Mouse (Mus musculus): Measurements from ENCODE around the gene Fasn. TPM values are rescaled to one million over a fixed set of nuclear protein-coding genes. Genes with fewer than 3 reads are reported as not detected.

Gene Fasn
- polyA plus RNA-seq, 1 experiment = 151 TPM

GRCm38 (mm10) chr11:120828416-120828815, 4.1 kb upstream of the Fasn start:
- Histone ChIP-seq H3K27me3 (ENCODE audit: control insufficient read depth, insufficient read depth, low read length) (no peaks in the 10 kb centered on the region), H3K27ac (ENCODE audit: insufficient read depth, low read length) (no peak overlapping the region), H3K4me3 (ENCODE audit: extremely low read depth, insufficient read depth, insufficient read length) (no peak overlapping the region), H3K36me3 (ENCODE audit: control insufficient read depth, insufficient read depth, low read length) (no peaks in the 10 kb centered on the region), H3K4me1 (ENCODE audit: control insufficient read depth, insufficient read depth, insufficient read length) (peaks cover 8% of the 10 kb centered on the region; the same call in 1 of the 2 replicates)
- no peak for TF ChIP-seq CTCF (IDR thresholded peaks at IDR 0.05; ENCODE audit: extremely low read depth, insufficient read depth, insufficient read length, insufficient replicate concordance)
- TF ChIP-seq POLR2A (IDR thresholded peaks at IDR 0.05; ENCODE audit: low read depth, low read length) = no peak
- 87% methylated on average over 4 of the region's 4 CpGs for WGBS
- DNase-seq (ENCODE audit: low read depth in 1 of 2, low spot score in 2 of 2) = no peak

- Histone ChIP-seq H3K4me3 (ENCODE audit: extremely low read depth, insufficient read depth, insufficient read length) (no peak overlapping the region), H3K36me3 (ENCODE audit: control insufficient read depth, insufficient read depth, low read length) (no peaks in the 10 kb centered on the region), H3K27ac (ENCODE audit: insufficient read depth, low read length) (0 out of 2 replicates have a peak overlapping the region, but pooled peaks have one; percentile 13), H3K4me1 (ENCODE audit: control insufficient read depth, insufficient read depth, insufficient read length) (peaks cover 12% of the 10 kb centered on the region; the same call in 1 of the 2 replicates), H3K27me3 (ENCODE audit: control insufficient read depth, insufficient read depth, low read length) (no peaks in the 10 kb centered on the region)
- 82% methylated on average over 8 of the region's 8 CpGs for WGBS
- no peak for DNase-seq (ENCODE audit: low read depth in 1 of 2, low spot score in 2 of 2)
- no peak for TF ChIP-seq POLR2A (IDR thresholded peaks at IDR 0.05; ENCODE audit: low read depth, low read length)
- no peak for TF ChIP-seq CTCF (IDR thresholded peaks at IDR 0.05; ENCODE audit: extremely low read depth, insufficient read depth, insufficient read length, insufficient replicate concordance)
Measured at GRCm38 (mm10) chr11:120826016-120826953, 1.9 kb upstream of the Fasn start.

GRCm38 (mm10) chr11:120825289-120825863, 1.0 kb upstream of the Fasn start:
- DNase-seq (ENCODE audit: low read depth in 1 of 2, low spot score in 2 of 2) = no peak
- Histone ChIP-seq H3K4me1 (ENCODE audit: control insufficient read depth, insufficient read depth, insufficient read length) (peaks cover 12% of the 10 kb centered on the region; the same call in 1 of the 2 replicates), H3K4me3 (ENCODE audit: extremely low read depth, insufficient read depth, insufficient read length) (no peak overlapping the region), H3K27ac (ENCODE audit: insufficient read depth, low read length) (0 out of 2 replicates have a peak overlapping the region, but pooled peaks have one; percentile 13), H3K36me3 (ENCODE audit: control insufficient read depth, insufficient read depth, low read length) (peaks cover 7% of the 10 kb centered on the region; the same call in 1 of the 2 replicates), H3K27me3 (ENCODE audit: control insufficient read depth, insufficient read depth, low read length) (no peaks in the 10 kb centered on the region)
- WGBS = 37% methylated on average over 4 of the region's 4 CpGs
- no peak for TF ChIP-seq POLR2A (IDR thresholded peaks at IDR 0.05; ENCODE audit: low read depth, low read length)
- TF ChIP-seq CTCF (IDR thresholded peaks at IDR 0.05; ENCODE audit: extremely low read depth, insufficient read depth, insufficient read length, insufficient replicate concordance) = no peak

- Histone ChIP-seq H3K27me3 (ENCODE audit: control insufficient read depth, insufficient read depth, low read length) (no peaks in the 10 kb centered on the region), H3K27ac (ENCODE audit: insufficient read depth, low read length) (peak overlapping the region; percentile 70), H3K4me1 (ENCODE audit: control insufficient read depth, insufficient read depth, insufficient read length) (peaks cover 12% of the 10 kb centered on the region; the same call in 1 of the 2 replicates), H3K4me3 (ENCODE audit: extremely low read depth, insufficient read depth, insufficient read length) (peak overlapping the region; percentile 88), H3K36me3 (ENCODE audit: control insufficient read depth, insufficient read depth, low read length) (peaks cover 11% of the 10 kb centered on the region; the same call in 1 of the 2 replicates)
- TF ChIP-seq POLR2A (IDR thresholded peaks at IDR 0.05; ENCODE audit: low read depth, low read length) (no peak), CTCF (IDR thresholded peaks at IDR 0.05; ENCODE audit: extremely low read depth, insufficient read depth, insufficient read length, insufficient replicate concordance) (no peak)
- DNase-seq (ENCODE audit: low read depth in 1 of 2, low spot score in 2 of 2) = no peak
- WGBS = 4% methylated on average over 21 of the region's 21 CpGs
Measured at GRCm38 (mm10) chr11:120824787-120825288, 491 bp upstream of the Fasn start.

- Histone ChIP-seq H3K36me3 (ENCODE audit: control insufficient read depth, insufficient read depth, low read length) (peaks cover 21% of the 10 kb centered on the region), H3K4me1 (ENCODE audit: control insufficient read depth, insufficient read depth, insufficient read length) (peaks cover 12% of the 10 kb centered on the region; the same call in 1 of the 2 replicates), H3K27me3 (ENCODE audit: control insufficient read depth, insufficient read depth, low read length) (no peaks in the 10 kb centered on the region), H3K27ac (ENCODE audit: insufficient read depth, low read length) (peak overlapping the region; percentile 90), H3K4me3 (ENCODE audit: extremely low read depth, insufficient read depth, insufficient read length) (peak overlapping the region; percentile 88)
- WGBS = under 1% methylated on average over 40 of the region's 40 CpGs
- no peak for TF ChIP-seq CTCF (IDR thresholded peaks at IDR 0.05; ENCODE audit: extremely low read depth, insufficient read depth, insufficient read length, insufficient replicate concordance)
- no peak for TF ChIP-seq POLR2A (IDR thresholded peaks at IDR 0.05; ENCODE audit: low read depth, low read length)
- no peak for DNase-seq (ENCODE audit: low read depth in 1 of 2, low spot score in 2 of 2)
Measured at GRCm38 (mm10) chr11:120823551-120823947, 798 bp downstream of the Fasn start.

- Histone ChIP-seq H3K27me3 (ENCODE audit: control insufficient read depth, insufficient read depth, low read length) (no peaks in the 10 kb centered on the region), H3K27ac (ENCODE audit: insufficient read depth, low read length) (peak overlapping the region; percentile 90), H3K36me3 (ENCODE audit: control insufficient read depth, insufficient read depth, low read length) (peaks cover 27% of the 10 kb centered on the region), H3K4me3 (ENCODE audit: extremely low read depth, insufficient read depth, insufficient read length) (peak overlapping the region; percentile 88), H3K4me1 (ENCODE audit: control insufficient read depth, insufficient read depth, insufficient read length) (peaks cover 12% of the 10 kb centered on the region; the same call in 1 of the 2 replicates)
- no peak for DNase-seq (ENCODE audit: low read depth in 1 of 2, low spot score in 2 of 2)
- TF ChIP-seq POLR2A (IDR thresholded peaks at IDR 0.05; ENCODE audit: low read depth, low read length) (no peak), CTCF (IDR thresholded peaks at IDR 0.05; ENCODE audit: extremely low read depth, insufficient read depth, insufficient read length, insufficient replicate concordance) (no peak)
- 2% methylated on average over 14 of the region's 14 CpGs for WGBS
Measured at GRCm38 (mm10) chr11:120822831-120823550, 1.4 kb downstream of the Fasn start.
